Mouse (Mus musculus): ENCODE data around the gene Eif3m. TPM values are rescaled to one million over a fixed set of nuclear protein-coding genes. Genes with fewer than 3 reads are reported as not detected.
A peak's percentile ranks its signal among the peaks of the same experiment; 100 is the strongest.

The Eif3m gene
- polyA plus RNA-seq, 1 experiment from 2014 or later: 199 TPM

DNA sequence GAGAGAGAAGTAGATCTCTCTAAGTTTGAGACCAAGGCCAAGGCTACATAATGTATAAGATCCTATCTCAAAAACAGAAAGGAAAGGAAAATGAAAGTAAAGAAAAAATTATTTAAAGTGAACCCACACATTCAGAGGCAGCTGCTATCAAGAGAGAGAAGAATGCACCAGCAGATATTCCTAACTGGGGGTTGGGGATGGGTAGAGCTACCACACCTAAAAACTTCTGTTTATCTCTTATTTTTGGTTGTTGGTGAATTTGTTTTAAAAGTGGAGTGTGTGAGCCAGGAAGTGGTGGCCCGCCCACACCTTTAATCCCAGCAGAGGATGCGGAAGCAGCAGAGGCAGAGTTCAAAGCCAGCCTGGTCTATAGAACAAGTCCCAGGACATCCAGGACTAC lies 5.0 kb upstream of the Eif3m start:
- no peak for ATAC-seq (ENCODE audit: low FRiP score)
- 95% methylated on average over 2 of the region's 2 CpGs for WGBS
- Histone ChIP-seq H3K4me2 (replicated peaks) (no peak overlapping the region), H3K27me3 (ENCODE audit: control insufficient read depth, insufficient read depth, low read length) (no peaks in the 10 kb centered on the region), H3K4me3 (replicated peaks; ENCODE audit: low read length) (no peak overlapping the region), H3K36me3 (replicated peaks; ENCODE audit: control insufficient read depth, insufficient read depth) (no peaks in the 10 kb centered on the region), H3K9ac (no peak overlapping the region), H3K4me1 (replicated peaks; ENCODE audit: control insufficient read depth, insufficient read depth, low read length) (peaks cover 6% of the 10 kb centered on the region), H3K27ac (no peak overlapping the region), H3K9me3 (ENCODE audit: control insufficient read depth, low read length) (no peaks in the 10 kb centered on the region)
- no peak for DNase-seq (ENCODE audit: low spot score)

DNA sequence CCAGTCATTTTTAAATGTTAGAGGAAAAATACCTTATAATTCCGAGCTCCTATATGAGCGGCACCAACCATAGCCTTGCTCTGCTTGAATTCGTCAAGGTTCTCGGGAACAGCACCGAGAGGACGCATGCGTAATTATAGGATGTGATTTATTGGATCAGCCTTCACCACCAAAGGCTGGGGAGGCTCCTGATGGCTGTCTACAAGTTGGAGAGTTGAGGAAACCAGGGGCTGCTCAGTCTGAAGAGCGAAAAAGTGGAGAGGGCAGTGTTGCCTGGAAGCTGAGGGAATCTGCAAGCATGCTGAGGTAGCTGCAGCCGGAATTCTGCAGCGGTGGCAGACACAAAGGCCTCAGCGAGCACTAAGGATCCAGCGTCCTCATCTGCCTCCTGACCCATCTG lies 4.4 kb upstream of the Eif3m start:
- Histone ChIP-seq H3K4me1 (replicated peaks; ENCODE audit: control insufficient read depth, insufficient read depth, low read length) (peaks cover 6% of the 10 kb centered on the region), H3K27ac (no peak overlapping the region), H3K4me2 (replicated peaks) (no peak overlapping the region), H3K4me3 (replicated peaks; ENCODE audit: low read length) (no peak overlapping the region), H3K9ac (no peak overlapping the region), H3K9me3 (ENCODE audit: control insufficient read depth, low read length) (no peaks in the 10 kb centered on the region), H3K36me3 (replicated peaks; ENCODE audit: control insufficient read depth, insufficient read depth) (no peaks in the 10 kb centered on the region), H3K27me3 (ENCODE audit: control insufficient read depth, insufficient read depth, low read length) (no peaks in the 10 kb centered on the region)
- DNase-seq (ENCODE audit: low spot score): no peak
- 83% methylated on average over 12 of the region's 12 CpGs for WGBS
- ATAC-seq (ENCODE audit: low FRiP score): no peak

DNA sequence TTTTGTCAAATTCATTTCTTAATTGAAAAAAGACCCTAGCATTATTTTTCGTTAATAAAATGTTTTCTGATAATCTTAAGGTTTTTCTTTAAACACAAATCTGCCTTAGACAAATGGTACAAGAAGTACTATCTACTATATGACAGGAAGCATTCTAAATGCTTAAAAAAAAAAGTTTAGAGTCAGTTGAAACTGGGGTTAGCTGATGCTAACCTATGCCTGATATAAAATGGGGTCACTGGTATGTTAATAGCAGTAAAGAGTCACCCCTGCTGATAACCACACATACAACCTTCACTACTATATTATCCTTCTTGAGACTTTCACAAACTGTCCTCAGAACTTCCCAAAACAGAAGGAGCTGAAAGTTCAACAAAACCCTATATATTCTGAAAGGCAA lies 2.6 kb upstream of the Eif3m start:
- 98% methylated on average over 1 of the region's 1 CpGs for WGBS
- no peak for ATAC-seq (ENCODE audit: low FRiP score)
- Histone ChIP-seq H3K4me2 (replicated peaks) (no peak overlapping the region), H3K27ac (no peak overlapping the region), H3K9ac (no peak overlapping the region), H3K9me3 (ENCODE audit: control insufficient read depth, low read length) (no peaks in the 10 kb centered on the region), H3K4me1 (replicated peaks; ENCODE audit: control insufficient read depth, insufficient read depth, low read length) (peaks cover 10% of the 10 kb centered on the region), H3K4me3 (replicated peaks; ENCODE audit: low read length) (no peak overlapping the region), H3K36me3 (replicated peaks; ENCODE audit: control insufficient read depth, insufficient read depth) (no peaks in the 10 kb centered on the region), H3K27me3 (ENCODE audit: control insufficient read depth, insufficient read depth, low read length) (no peaks in the 10 kb centered on the region)
- no peak for DNase-seq (ENCODE audit: low spot score)

DNA sequence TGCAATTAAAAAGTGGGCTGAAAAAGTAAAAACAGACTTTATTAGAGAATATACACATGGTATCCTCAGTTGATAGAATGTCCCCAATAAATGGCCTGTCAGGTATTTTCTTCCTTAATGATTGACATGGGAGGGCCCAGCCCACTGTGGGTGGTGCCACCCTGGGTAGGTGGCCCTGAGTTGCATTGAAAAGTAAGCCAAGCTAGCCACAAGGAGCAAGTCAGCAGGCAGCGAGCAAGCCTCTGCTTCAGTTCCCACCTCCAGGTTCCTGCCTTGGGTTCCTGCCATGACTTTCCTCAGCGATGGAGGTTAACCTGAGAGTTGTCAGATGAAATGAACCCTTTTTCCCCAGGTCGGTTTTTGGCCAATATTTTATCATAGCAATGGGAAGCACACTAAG lies 922 bp upstream of the Eif3m start:
- Histone ChIP-seq H3K9me3 (ENCODE audit: control insufficient read depth, low read length) (no peaks in the 10 kb centered on the region), H3K4me1 (replicated peaks; ENCODE audit: control insufficient read depth, insufficient read depth, low read length) (peaks cover 10% of the 10 kb centered on the region), H3K9ac (no peak overlapping the region), H3K27ac (no peak overlapping the region), H3K36me3 (replicated peaks; ENCODE audit: control insufficient read depth, insufficient read depth) (peaks cover 12% of the 10 kb centered on the region), H3K4me2 (replicated peaks) (peak overlapping the region; percentile 76; the same call in 1 of the 2 replicates), H3K27me3 (ENCODE audit: control insufficient read depth, insufficient read depth, low read length) (no peaks in the 10 kb centered on the region), H3K4me3 (replicated peaks; ENCODE audit: low read length) (no peak overlapping the region)
- WGBS: 81% methylated on average over 3 of the region's 3 CpGs
- ATAC-seq (ENCODE audit: low FRiP score): no peak
- no peak for DNase-seq (ENCODE audit: low spot score)

DNA sequence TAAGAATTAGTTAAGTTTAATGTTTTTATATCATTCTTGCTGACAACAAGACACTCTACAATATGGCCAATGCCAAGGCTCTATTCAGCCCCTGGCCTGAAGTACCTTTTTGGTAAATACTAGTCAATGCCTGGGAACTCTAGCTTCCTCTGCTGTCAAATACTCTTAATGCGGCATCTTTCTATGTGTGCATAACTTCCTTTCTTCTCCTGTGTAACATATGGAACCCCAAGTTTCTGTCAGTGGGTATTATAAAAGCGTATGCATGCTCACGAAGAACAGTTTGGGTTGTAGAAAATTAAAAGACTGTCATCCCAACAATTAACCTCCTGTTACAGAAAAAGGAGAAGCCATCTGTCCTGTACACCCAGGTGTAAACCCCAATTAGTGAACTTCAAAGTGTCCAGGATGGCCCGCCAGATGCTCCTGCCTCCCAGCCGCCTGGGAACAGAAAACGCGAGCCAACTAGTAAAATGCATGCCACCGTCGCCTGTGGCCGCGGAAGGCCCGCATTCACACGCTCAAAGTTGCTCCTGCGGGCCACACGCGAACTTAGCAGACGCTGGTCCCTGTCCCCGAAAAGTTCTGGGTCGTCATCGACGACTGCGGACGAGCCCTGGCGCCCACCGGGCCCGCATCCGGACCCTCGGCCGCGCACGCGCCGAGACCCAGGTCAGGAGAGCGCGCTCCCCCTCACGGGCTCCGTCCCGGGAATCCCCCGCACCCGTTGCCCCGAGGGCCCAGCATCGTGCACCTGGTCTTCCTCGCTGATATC lies 501 bp downstream of the Eif3m start:
- H3K4me3 ChIP-seq (replicated peaks; ENCODE audit: low read length): peak overlapping the region; percentile 92
- H3K27ac ChIP-seq: peak overlapping the region; percentile 83
- no peaks in the 10 kb centered on the region for H3K27me3 ChIP-seq (ENCODE audit: control insufficient read depth, insufficient read depth, low read length)
- H3K9ac ChIP-seq: peak overlapping the region; percentile 89
- H3K36me3 ChIP-seq (replicated peaks; ENCODE audit: control insufficient read depth, insufficient read depth): peaks cover 25% of the 10 kb centered on the region
- ATAC-seq (ENCODE audit: low FRiP score) (peak; percentile 85), DNase-seq (ENCODE audit: low spot score) (no peak)
- H3K9me3 ChIP-seq (ENCODE audit: control insufficient read depth, low read length): no peaks in the 10 kb centered on the region
- H3K4me2 ChIP-seq (replicated peaks): peak overlapping the region; percentile 76
- under 1% methylated on average over 43 of the region's 43 CpGs for WGBS
- peaks cover 10% of the 10 kb centered on the region for H3K4me1 ChIP-seq (replicated peaks; ENCODE audit: control insufficient read depth, insufficient read depth, low read length)

DNA sequence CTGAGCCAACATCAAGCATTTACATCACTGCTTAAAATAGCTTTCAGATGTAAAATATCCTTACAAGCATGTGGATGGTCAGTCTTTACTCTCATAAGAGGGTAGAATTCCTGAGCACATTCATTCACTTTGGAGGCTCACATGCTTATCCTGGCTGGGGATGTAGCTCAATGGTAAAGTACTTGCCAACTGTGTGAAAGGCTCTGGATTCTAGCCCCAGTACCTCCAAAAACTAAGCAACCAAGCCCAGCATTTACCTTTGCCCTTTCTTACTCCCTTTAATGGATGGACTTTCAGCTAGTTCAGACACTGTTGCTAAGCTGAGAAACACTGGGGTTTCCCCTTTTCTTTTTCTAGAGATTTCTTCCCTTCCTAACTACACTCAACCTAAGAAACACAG lies 9.6 kb downstream of the Eif3m start:
- Histone ChIP-seq H3K36me3 (replicated peaks; ENCODE audit: control insufficient read depth, insufficient read depth) (peaks cover 83% of the 10 kb centered on the region), H3K4me1 (replicated peaks; ENCODE audit: control insufficient read depth, insufficient read depth, low read length) (no peaks in the 10 kb centered on the region), H3K4me3 (replicated peaks; ENCODE audit: low read length) (no peak overlapping the region), H3K9ac (no peak overlapping the region), H3K4me2 (replicated peaks) (no peak overlapping the region), H3K9me3 (ENCODE audit: control insufficient read depth, low read length) (no peaks in the 10 kb centered on the region), H3K27ac (no peak overlapping the region), H3K27me3 (ENCODE audit: control insufficient read depth, insufficient read depth, low read length) (no peaks in the 10 kb centered on the region)
- ATAC-seq (ENCODE audit: low FRiP score) (no peak), DNase-seq (ENCODE audit: low spot score) (no peak)

DNA sequence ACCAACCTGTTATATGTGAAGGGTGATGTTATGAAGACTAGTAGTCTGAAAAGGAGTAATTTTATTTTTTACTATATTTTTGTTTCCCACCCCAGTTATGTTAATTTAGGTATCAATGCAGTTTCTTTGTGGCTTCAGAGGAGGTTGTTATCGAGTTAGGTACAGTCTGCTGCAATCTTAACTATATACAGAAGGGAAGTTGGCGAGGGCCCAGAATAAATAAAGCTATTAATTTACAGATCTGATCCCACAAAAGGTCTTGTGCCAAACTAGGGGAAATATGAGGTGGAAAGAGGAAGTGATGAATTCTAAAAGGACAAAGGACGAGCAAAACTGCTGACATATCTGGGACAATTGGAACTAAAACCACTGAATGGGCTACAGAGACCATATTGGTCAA lies 20.7 kb downstream of the Eif3m start:
- ATAC-seq (ENCODE audit: low FRiP score) (no peak), DNase-seq (ENCODE audit: low spot score) (no peak)
- no peaks in the 10 kb centered on the region for H3K27me3 ChIP-seq (ENCODE audit: control insufficient read depth, insufficient read depth, low read length)
- no peak overlapping the region for H3K4me2 ChIP-seq (replicated peaks)
- H3K4me3 ChIP-seq (replicated peaks; ENCODE audit: low read length): no peak overlapping the region
- no peak overlapping the region for H3K9ac ChIP-seq
- no peaks in the 10 kb centered on the region for H3K9me3 ChIP-seq (ENCODE audit: control insufficient read depth, low read length)
- peaks cover 36% of the 10 kb centered on the region for H3K36me3 ChIP-seq (replicated peaks; ENCODE audit: control insufficient read depth, insufficient read depth)
- no peaks in the 10 kb centered on the region for H3K4me1 ChIP-seq (replicated peaks; ENCODE audit: control insufficient read depth, insufficient read depth, low read length)
- WGBS: 91% methylated on average over 3 of the region's 3 CpGs
- H3K27ac ChIP-seq: no peak overlapping the region

DNA sequence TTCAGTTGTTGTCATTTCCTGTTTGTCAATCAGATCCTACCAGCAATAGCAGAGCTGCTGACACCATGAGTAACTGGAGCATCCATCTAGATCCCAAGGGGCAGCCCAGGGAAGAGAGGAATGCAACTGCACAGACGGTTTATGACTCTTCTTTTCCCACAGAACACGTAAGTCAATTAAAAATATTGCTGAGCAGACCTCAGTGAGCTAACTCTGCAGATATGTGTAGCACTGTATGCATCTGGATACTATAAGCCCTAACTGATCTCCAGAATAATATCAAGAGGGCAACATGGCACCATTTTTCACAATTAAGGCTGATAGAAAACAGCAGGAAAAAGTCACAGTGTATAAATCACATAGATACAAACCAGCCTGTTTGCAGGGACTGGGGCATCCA lies 22.4 kb downstream of the Eif3m start:
- DNase-seq (ENCODE audit: low spot score): no peak

DNA sequence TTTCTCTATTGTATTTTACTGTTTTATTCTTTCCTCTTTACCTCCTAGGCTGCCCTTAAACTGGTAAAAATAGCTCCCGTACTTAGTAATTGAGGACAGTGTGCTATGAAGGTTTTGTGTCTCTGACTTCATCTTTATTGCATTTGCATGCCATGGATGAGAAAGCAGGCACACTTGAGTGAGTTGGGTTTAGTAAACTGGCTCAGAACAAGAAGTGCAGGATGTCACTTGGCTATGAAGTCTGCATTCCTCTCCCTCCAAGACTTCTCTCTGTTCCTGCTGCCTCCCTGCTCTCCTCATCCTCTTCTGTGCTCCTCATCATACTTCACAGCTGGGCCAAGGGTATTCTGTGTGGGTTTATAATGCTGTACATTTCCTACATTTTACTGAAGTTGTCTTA lies 27.9 kb downstream of the Eif3m start:
- no peaks in the 10 kb centered on the region for H3K27me3 ChIP-seq (ENCODE audit: control insufficient read depth, insufficient read depth, low read length)
- DNase-seq (ENCODE audit: low spot score) (no peak), ATAC-seq (ENCODE audit: low FRiP score) (no peak)
- H3K4me3 ChIP-seq (replicated peaks; ENCODE audit: low read length): no peak overlapping the region
- no peak overlapping the region for H3K27ac ChIP-seq
- no peak overlapping the region for H3K9ac ChIP-seq
- WGBS: 100% methylated on average over 1 of the region's 1 CpGs
- no peaks in the 10 kb centered on the region for H3K4me1 ChIP-seq (replicated peaks; ENCODE audit: control insufficient read depth, insufficient read depth, low read length)
- H3K4me2 ChIP-seq (replicated peaks): no peak overlapping the region
- H3K36me3 ChIP-seq (replicated peaks; ENCODE audit: control insufficient read depth, insufficient read depth): no peaks in the 10 kb centered on the region
- H3K9me3 ChIP-seq (ENCODE audit: control insufficient read depth, low read length): no peaks in the 10 kb centered on the region

More for the DNA sequence above, 22.4 kb downstream of the Eif3m start:
- Histone ChIP-seq H3K36me3 (replicated peaks; ENCODE audit: control insufficient read depth, insufficient read depth) (peaks cover 25% of the 10 kb centered on the region), H3K4me2 (replicated peaks) (no peak overlapping the region), H3K9ac (no peak overlapping the region), H3K4me1 (replicated peaks; ENCODE audit: control insufficient read depth, insufficient read depth, low read length) (no peaks in the 10 kb centered on the region), H3K27me3 (ENCODE audit: control insufficient read depth, insufficient read depth, low read length) (no peaks in the 10 kb centered on the region), H3K27ac (no peak overlapping the region), H3K4me3 (replicated peaks; ENCODE audit: low read length) (no peak overlapping the region), H3K9me3 (ENCODE audit: control insufficient read depth, low read length) (no peaks in the 10 kb centered on the region)
- WGBS: 64% methylated on average over 2 of the region's 2 CpGs
- ATAC-seq (ENCODE audit: low FRiP score): no peak

DNA sequence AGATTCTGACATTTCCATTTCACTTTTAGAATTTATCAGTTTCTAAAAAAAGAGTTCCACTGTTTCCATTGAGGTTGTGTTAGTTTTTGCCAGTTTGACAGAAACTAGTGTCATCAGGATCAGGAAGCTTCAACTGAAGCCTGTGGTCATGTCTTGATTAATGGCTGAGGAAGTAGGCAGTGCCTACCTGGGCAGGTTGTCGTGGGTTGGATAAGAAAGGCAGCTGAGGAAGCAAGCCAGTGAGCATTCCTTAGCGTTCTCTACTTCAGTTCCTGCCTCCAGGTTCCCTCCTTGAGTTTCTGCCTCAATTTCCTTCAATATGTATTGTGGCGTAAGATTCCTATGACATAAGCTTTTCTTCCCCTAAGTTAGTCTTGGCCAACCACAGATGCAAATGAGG lies 31.1 kb downstream of the Eif3m start:
- Histone ChIP-seq H3K27me3 (ENCODE audit: control insufficient read depth, insufficient read depth, low read length) (no peaks in the 10 kb centered on the region), H3K27ac (no peak overlapping the region), H3K4me2 (replicated peaks) (no peak overlapping the region), H3K9ac (no peak overlapping the region), H3K9me3 (ENCODE audit: control insufficient read depth, low read length) (no peaks in the 10 kb centered on the region), H3K36me3 (replicated peaks; ENCODE audit: control insufficient read depth, insufficient read depth) (no peaks in the 10 kb centered on the region), H3K4me3 (replicated peaks; ENCODE audit: low read length) (no peak overlapping the region), H3K4me1 (replicated peaks; ENCODE audit: control insufficient read depth, insufficient read depth, low read length) (no peaks in the 10 kb centered on the region)
- no peak for DNase-seq (ENCODE audit: low spot score)
- no peak for ATAC-seq (ENCODE audit: low FRiP score)
- WGBS: 72% methylated on average over 3 of the region's 3 CpGs
